Mouse (Mus musculus) G1E (cell line): ENCODE measurements around the gene Gpx8.

Source experiments
- CTCF ChIP-seq: IDR thresholded peaks from 2 replicates; pipeline ENCODE4 v1.5.1; 2012; ENCODE audit warnings: low read depth, low read length, inconsistent platforms, mixed read lengths
- GATA1 ChIP-seq: IDR thresholded peaks from 2 replicates; pipeline ENCODE4 v1.6.1; 2012; ENCODE audit warnings: borderline replicate concordance, low read length, inconsistent platforms, mixed read lengths
- TAL1 ChIP-seq: conservative IDR thresholded peaks from 2 replicates; pipeline ENCODE4 v1.6.1; 2012; ENCODE audit warnings: low read depth, low read length, inconsistent platforms, mixed read lengths

DNA sequence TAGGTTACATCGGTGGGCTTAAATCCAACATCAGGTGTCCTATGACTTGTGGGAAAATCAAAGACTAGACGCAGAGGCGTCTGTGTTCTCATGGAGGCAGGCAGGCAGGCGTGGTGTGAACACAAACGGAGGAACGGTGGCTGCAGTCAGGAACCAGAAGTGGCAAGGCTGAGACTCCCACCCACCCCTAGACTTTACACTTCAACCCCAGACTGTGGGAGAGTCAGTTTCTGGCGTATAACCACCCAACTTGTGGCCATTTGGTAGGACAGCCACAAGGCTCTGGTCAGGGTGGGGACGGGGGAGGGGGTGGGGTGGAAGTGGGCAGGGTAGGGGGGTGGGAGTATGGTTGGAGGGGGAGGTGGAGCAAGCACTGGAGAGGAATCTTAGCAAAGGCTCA is 44.3 kb upstream of the Gpx8 start:
- no peak for TF ChIP-seq CTCF
- TF ChIP-seq GATA1, result no peak
- no peak for TF ChIP-seq TAL1
